Comparison of ENCODE assay signal across 10 mouse cellular contexts in the genomic region with DNA sequence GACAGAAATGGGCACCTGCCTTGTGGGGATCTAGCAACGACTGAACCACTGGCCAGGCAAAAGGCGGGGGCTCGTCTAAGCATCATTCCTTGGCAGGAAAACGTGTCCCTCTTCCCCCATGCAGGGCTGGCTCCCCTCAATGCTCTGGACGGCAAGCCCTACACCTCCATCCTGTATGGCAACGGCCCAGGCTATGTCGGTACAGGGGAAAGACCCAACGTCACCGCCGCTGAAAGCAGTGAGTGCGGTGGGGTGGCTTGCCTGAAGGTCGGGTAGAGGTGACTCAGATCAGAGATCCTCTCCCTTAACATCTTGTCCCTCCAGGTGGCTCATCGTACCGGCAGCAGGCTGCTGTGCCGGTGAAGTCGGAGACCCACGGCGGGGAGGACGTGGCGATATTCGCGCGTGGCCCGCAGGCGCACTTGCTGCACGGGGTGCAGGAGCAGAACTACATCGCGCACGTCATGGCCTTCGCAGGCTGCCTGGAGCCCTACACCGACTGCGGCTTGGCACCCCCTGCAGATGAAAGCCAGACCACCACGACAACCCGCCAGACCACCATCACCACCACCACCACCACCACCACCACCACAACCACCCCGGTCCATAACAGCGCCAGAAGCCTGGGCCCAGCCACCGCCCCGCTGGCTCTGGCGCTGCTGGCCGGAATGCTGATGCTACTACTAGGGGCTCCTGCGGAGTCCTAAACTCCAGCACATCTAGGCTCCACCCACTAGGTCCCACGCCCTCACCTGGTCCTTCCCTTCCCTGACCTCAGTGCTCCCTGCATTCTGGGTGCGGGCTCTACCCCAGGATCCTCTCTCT. TPM values are rescaled to one million over a fixed set of nuclear protein-coding genes. Genes with fewer than 3 reads are reported as not detected.
DNase-seq lines count a peak whose midpoint lies in the region; ATAC-seq and TF ChIP-seq lines count a peak whose summit lies in the region.
"Had no signal": no experiment of that assay in that cellular context is flagged by ENCODE, and none has a peak within 500 bp of the region (broad histone marks: within the 10 kb centered on the region; RNA-seq: fewer than 3 reads in every experiment).

No protein-coding gene starts in this region.

- peak overlapping the region; percentile 6; the same call in 1 of the 2 replicates for H3K4me2 ChIP-seq in intestine, embryonic 14.5 days (ENCODE audit: low read length)
- no peak overlapping the region for H3K4me2 ChIP-seq in intestine, postnatal 0 days (replicated peaks; ENCODE audit: low read depth)
- H3K4me2 ChIP-seq in embryonic facial prominence, embryonic 13.5 days, result peak overlapping the region; percentile 51
- peak overlapping the region; percentile 42 for H3K4me2 ChIP-seq in hindbrain, embryonic 13.5 days

- WGBS in intestine, embryonic 14.5 days, result 9% methylated on average over 43 of the region's 43 CpGs
- WGBS in intestine, postnatal 0 days, result 15% methylated on average over 41 of the region's 43 CpGs
- WGBS in embryonic facial prominence, embryonic 13.5 days, result 6% methylated on average over 40 of the region's 43 CpGs
- WGBS in hindbrain, embryonic 13.5 days, result 9% methylated on average over 37 of the region's 43 CpGs
- WGBS in limb, embryonic 10.5 days, result 10% methylated on average over 41 of the region's 43 CpGs

- no peak for TF ChIP-seq CTCF in intestine, postnatal 0 days (IDR thresholded peaks at IDR 0.05; ENCODE audit: low read depth)

- no peaks in the 10 kb centered on the region for H3K36me3 ChIP-seq in intestine, embryonic 14.5 days (ENCODE audit: control insufficient read depth, insufficient read depth, low read length)
- H3K36me3 ChIP-seq in intestine, postnatal 0 days (ENCODE audit: control insufficient read depth, insufficient read depth), result no peaks in the 10 kb centered on the region
- H3K36me3 ChIP-seq in embryonic facial prominence, embryonic 13.5 days, result no peaks in the 10 kb centered on the region
- H3K36me3 ChIP-seq in hindbrain, embryonic 13.5 days, result no peaks in the 10 kb centered on the region
- H3K36me3 ChIP-seq in limb, embryonic 10.5 days, result no peaks in the 10 kb centered on the region

- peaks cover 40% of the 10 kb centered on the region for H3K27me3 ChIP-seq in intestine, embryonic 14.5 days (replicated peaks; ENCODE audit: control insufficient read depth, insufficient read depth, low read length)
- peaks cover 26% of the 10 kb centered on the region; the same call in 1 of the 2 replicates for H3K27me3 ChIP-seq in intestine, postnatal 0 days (replicated peaks; ENCODE audit: control insufficient read depth, insufficient read depth, low read length)
- peaks cover 45% of the 10 kb centered on the region for H3K27me3 ChIP-seq in embryonic facial prominence, embryonic 13.5 days
- peaks cover 43% of the 10 kb centered on the region for H3K27me3 ChIP-seq in hindbrain, embryonic 13.5 days
- H3K27me3 ChIP-seq in limb, embryonic 10.5 days (ENCODE audit: low read depth, poor library complexity, severe bottlenecking), result peaks cover 54% of the 10 kb centered on the region

- DNase-seq in intestine, embryonic 14.5 days (ENCODE audit: low spot score), result no peak
- no peak for DNase-seq in limb, embryonic 10.5 days (ENCODE audit: low spot score)
- peak; percentile 51 for DNase-seq in right cerebral cortex, postnatal 4 days
- no peak for DNase-seq in gastrocnemius, postnatal 36 days

- H3K9ac ChIP-seq in intestine, embryonic 14.5 days (ENCODE audit: low read length), result no peak overlapping the region
- no peak overlapping the region for H3K9ac ChIP-seq in intestine, postnatal 0 days (ENCODE audit: low read depth, low read length)
- peak overlapping the region; percentile 17; the same call in 1 of the 2 replicates for H3K9ac ChIP-seq in embryonic facial prominence, embryonic 13.5 days
- H3K9ac ChIP-seq in hindbrain, embryonic 13.5 days, result peak overlapping the region; percentile 35; the same call in 1 of the 2 replicates

- intact Hi-C loops in gastrocnemius, postnatal 36 days (cut with DNase I), result no loop called here

- no peaks in the 10 kb centered on the region for H3K9me3 ChIP-seq in intestine, embryonic 14.5 days (ENCODE audit: control insufficient read depth, low read length)
- no peaks in the 10 kb centered on the region for H3K9me3 ChIP-seq in intestine, postnatal 0 days (ENCODE audit: control insufficient read depth)
- no peaks in the 10 kb centered on the region for H3K9me3 ChIP-seq in embryonic facial prominence, embryonic 13.5 days
- H3K9me3 ChIP-seq in hindbrain, embryonic 13.5 days, result no peaks in the 10 kb centered on the region
- H3K9me3 ChIP-seq in limb, embryonic 10.5 days (replicated peaks), result no peaks in the 10 kb centered on the region

- no peak overlapping the region for H3K27ac ChIP-seq in intestine, embryonic 14.5 days (ENCODE audit: low read depth)
- no peak overlapping the region for H3K27ac ChIP-seq in intestine, postnatal 0 days (ENCODE audit: low read depth, low read length)
- no peak overlapping the region for H3K27ac ChIP-seq in embryonic facial prominence, embryonic 13.5 days
- H3K27ac ChIP-seq in hindbrain, embryonic 13.5 days, result no peak overlapping the region
- H3K27ac ChIP-seq in limb, embryonic 10.5 days, result no peak overlapping the region

- no peaks in the 10 kb centered on the region for H3K4me1 ChIP-seq in intestine, embryonic 14.5 days (replicated peaks; ENCODE audit: control insufficient read depth, insufficient read depth, low read length)
- no peaks in the 10 kb centered on the region for H3K4me1 ChIP-seq in intestine, postnatal 0 days (replicated peaks; ENCODE audit: control insufficient read depth, insufficient read depth, low read length)
- H3K4me1 ChIP-seq in embryonic facial prominence, embryonic 13.5 days, result peaks cover 8% of the 10 kb centered on the region; the same call in 1 of the 2 replicates
- peaks cover 9% of the 10 kb centered on the region for H3K4me1 ChIP-seq in hindbrain, embryonic 13.5 days (replicated peaks)
- H3K4me1 ChIP-seq in limb, embryonic 10.5 days, result peaks cover 7% of the 10 kb centered on the region; the same call in 1 of the 2 replicates

- no peak for ATAC-seq in intestine, embryonic 14.5 days (replicated peaks; ENCODE audit: low FRiP score, low TSS enrichment, low read depth)
- no peak for ATAC-seq in intestine, postnatal 0 days
- no peak for ATAC-seq in embryonic facial prominence, embryonic 13.5 days (ENCODE audit: insufficient number of reproducible peaks, insufficient read depth, low FRiP score, low TSS enrichment, low read depth)
- peak; percentile 43; the same call in 1 of the 2 replicates for ATAC-seq in hindbrain, embryonic 13.5 days (ENCODE audit: low FRiP score)
- ATAC-seq in erythroid progenitor cell, adult 5-6 weeks (replicated peaks; ENCODE audit: low FRiP score, poor library complexity, severe bottlenecking), result no peak

- no peak overlapping the region for H3K4me3 ChIP-seq in intestine, embryonic 14.5 days (ENCODE audit: low read depth, low read length)
- no peak overlapping the region for H3K4me3 ChIP-seq in intestine, postnatal 0 days (ENCODE audit: low read depth, low read length)
- peak overlapping the region; percentile 23 for H3K4me3 ChIP-seq in embryonic facial prominence, embryonic 13.5 days
- H3K4me3 ChIP-seq in hindbrain, embryonic 13.5 days, result peak overlapping the region; percentile 26
- H3K4me3 ChIP-seq in limb, embryonic 10.5 days, result peak overlapping the region; percentile 29
- H3K4me3 ChIP-seq: myocyte had no signal

RNA-seq across cellular contexts. Expression of a gene that starts 2.6 kb away (rescaled TPM):
- polyA plus RNA-seq in intestine, embryonic 14.5 days (2014; fragmentation: Nextera tagmentation; extraction: Ambion mirVana), result not detected in 2 replicates
- polyA plus RNA-seq in intestine, postnatal 0 days (2015; fragmentation: Nextera tagmentation; extraction: Ambion mirVana), result 2.7 and 3.6 TPM in 2 replicates
- polyA plus RNA-seq in embryonic facial prominence, embryonic 13.5 days (2015; fragmentation: Nextera tagmentation; extraction: Ambion mirVana), result not detected in 2 replicates
- not detected in 2 replicates for polyA plus RNA-seq in hindbrain, embryonic 13.5 days (2015; fragmentation: Nextera tagmentation; extraction: Ambion mirVana)
- polyA plus RNA-seq in limb, embryonic 10.5 days (2016; fragmentation: Nextera tagmentation; extraction: Ambion mirVana), result not detected in 2 replicates
- total RNA-seq in erythroid progenitor cell, adult 5-6 weeks (2015; ENCODE audit: low replicate concordance), result not detected in 2 replicates
- total RNA-seq in erythroid progenitor cell, adult 5-6 weeks (2017; ENCODE audit: low replicate concordance), result not detected in 2 replicates
- not detected for total RNA-seq in gastrocnemius, postnatal 36 days (2021)

RNA-seq across cellular contexts. Expression of a gene that starts 26.0 kb away (rescaled TPM):
- polyA plus RNA-seq in intestine, embryonic 14.5 days (2014; fragmentation: Nextera tagmentation; extraction: Ambion mirVana), result 8.5 and 16.5 TPM in 2 replicates
- polyA plus RNA-seq in intestine, postnatal 0 days (2015; fragmentation: Nextera tagmentation; extraction: Ambion mirVana), result 1,275 and 1,389 TPM in 2 replicates
- 0.47 TPM in 1 of 2 replicates, not detected in the other for polyA plus RNA-seq in embryonic facial prominence, embryonic 13.5 days (2015; fragmentation: Nextera tagmentation; extraction: Ambion mirVana)
- not detected in 2 replicates for polyA plus RNA-seq in hindbrain, embryonic 13.5 days (2015; fragmentation: Nextera tagmentation; extraction: Ambion mirVana)
- not detected in 2 replicates for polyA plus RNA-seq in limb, embryonic 10.5 days (2016; fragmentation: Nextera tagmentation; extraction: Ambion mirVana)
- total RNA-seq in erythroid progenitor cell, adult 5-6 weeks (2015; ENCODE audit: low replicate concordance), result not detected in 2 replicates
- total RNA-seq in erythroid progenitor cell, adult 5-6 weeks (2017; ENCODE audit: low replicate concordance), result not detected in 2 replicates
- not detected for total RNA-seq in gastrocnemius, postnatal 36 days (2021)
- polyA plus RNA-seq: gonadal fat pad, adult 2 months had no signal

RNA-seq across cellular contexts. Expression of a gene that starts 28.9 kb away (rescaled TPM):
- polyA plus RNA-seq in intestine, embryonic 14.5 days (2014; fragmentation: Nextera tagmentation; extraction: Ambion mirVana), result 1.3 and 1.5 TPM in 2 replicates
- polyA plus RNA-seq in intestine, postnatal 0 days (2015; fragmentation: Nextera tagmentation; extraction: Ambion mirVana), result 0.64 and 0.67 TPM in 2 replicates
- polyA plus RNA-seq in embryonic facial prominence, embryonic 13.5 days (2015; fragmentation: Nextera tagmentation; extraction: Ambion mirVana), result 0.81 and 0.90 TPM in 2 replicates
- 33.1 and 35.5 TPM in 2 replicates for polyA plus RNA-seq in hindbrain, embryonic 13.5 days (2015; fragmentation: Nextera tagmentation; extraction: Ambion mirVana)
- polyA plus RNA-seq in limb, embryonic 10.5 days (2016; fragmentation: Nextera tagmentation; extraction: Ambion mirVana), result 0.11 TPM in 2 replicates
- not detected in 2 replicates for total RNA-seq in erythroid progenitor cell, adult 5-6 weeks (2015; ENCODE audit: low replicate concordance)
- total RNA-seq in erythroid progenitor cell, adult 5-6 weeks (2017; ENCODE audit: low replicate concordance), result not detected in 2 replicates
- not detected for total RNA-seq in gastrocnemius, postnatal 36 days (2021)

RNA-seq across cellular contexts. Expression of a gene that starts 37.7 kb away (rescaled TPM):
- polyA plus RNA-seq in intestine, embryonic 14.5 days (2014; fragmentation: Nextera tagmentation; extraction: Ambion mirVana), result 0.08 TPM in 1 of 2 replicates, not detected in the other
- not detected in 2 replicates for polyA plus RNA-seq in intestine, postnatal 0 days (2015; fragmentation: Nextera tagmentation; extraction: Ambion mirVana)
- polyA plus RNA-seq in embryonic facial prominence, embryonic 13.5 days (2015; fragmentation: Nextera tagmentation; extraction: Ambion mirVana), result not detected in 2 replicates
- polyA plus RNA-seq in hindbrain, embryonic 13.5 days (2015; fragmentation: Nextera tagmentation; extraction: Ambion mirVana), result not detected in 2 replicates
- polyA plus RNA-seq in limb, embryonic 10.5 days (2016; fragmentation: Nextera tagmentation; extraction: Ambion mirVana), result not detected in 2 replicates
- total RNA-seq in erythroid progenitor cell, adult 5-6 weeks (2015; ENCODE audit: low replicate concordance), result not detected in 2 replicates
- total RNA-seq in erythroid progenitor cell, adult 5-6 weeks (2017; ENCODE audit: low replicate concordance), result not detected in 2 replicates
- total RNA-seq in gastrocnemius, postnatal 36 days (2021), result not detected
- polyA plus RNA-seq: myocyte had no signal

RNA-seq across cellular contexts. Expression of a gene that starts 55.7 kb away (rescaled TPM):
- not detected in 2 replicates for polyA plus RNA-seq in intestine, embryonic 14.5 days (2014; fragmentation: Nextera tagmentation; extraction: Ambion mirVana)
- not detected in 2 replicates for polyA plus RNA-seq in intestine, postnatal 0 days (2015; fragmentation: Nextera tagmentation; extraction: Ambion mirVana)
- polyA plus RNA-seq in embryonic facial prominence, embryonic 13.5 days (2015; fragmentation: Nextera tagmentation; extraction: Ambion mirVana), result not detected in 2 replicates
- polyA plus RNA-seq in hindbrain, embryonic 13.5 days (2015; fragmentation: Nextera tagmentation; extraction: Ambion mirVana), result 6.8 and 9.0 TPM in 2 replicates
- polyA plus RNA-seq in limb, embryonic 10.5 days (2016; fragmentation: Nextera tagmentation; extraction: Ambion mirVana), result 0.06 TPM in 1 of 2 replicates, not detected in the other
- not detected in 2 replicates for total RNA-seq in erythroid progenitor cell, adult 5-6 weeks (2015; ENCODE audit: low replicate concordance)
- not detected in 2 replicates for total RNA-seq in erythroid progenitor cell, adult 5-6 weeks (2017; ENCODE audit: low replicate concordance)
- total RNA-seq in gastrocnemius, postnatal 36 days (2021), result not detected

Comparison
In these comparisons a context has a peak if more than half of its experiments do, and no peak if none do; other contexts are left out.
1. RNA of a gene that starts 26.0 kb away (polyA plus RNA-seq): 1,275 to 1,389 TPM in intestine, postnatal 0 days; 8.5 to 16.5 TPM in intestine, embryonic 14.5 days, 0.47 TPM in embryonic facial prominence, embryonic 13.5 days, not detected in hindbrain, embryonic 13.5 days and not detected in limb, embryonic 10.5 days; every median in the first group is over 10 times any median in the second.
2. H3K4me3 ChIP-seq: peak in embryonic facial prominence, embryonic 13.5 days (single experiment), hindbrain, embryonic 13.5 days (single experiment) and limb, embryonic 10.5 days (single experiment); none in intestine, embryonic 14.5 days (single experiment) and intestine, postnatal 0 days (single experiment).
3. H3K9ac ChIP-seq: peak in embryonic facial prominence, embryonic 13.5 days (single experiment) and hindbrain, embryonic 13.5 days (single experiment); none in intestine, embryonic 14.5 days (single experiment) and intestine, postnatal 0 days (single experiment).
4. RNA of a gene that starts 28.9 kb away (polyA plus RNA-seq): 33.1 to 35.5 TPM in hindbrain, embryonic 13.5 days; 1.3 to 1.5 TPM in intestine, embryonic 14.5 days, 0.81 to 0.90 TPM in embryonic facial prominence, embryonic 13.5 days, 0.64 to 0.67 TPM in intestine, postnatal 0 days and 0.11 TPM in limb, embryonic 10.5 days; every median in the first group is over 10 times any median in the second.